ENCODE assay signal across 12 mouse cellular contexts in the genomic region with DNA sequence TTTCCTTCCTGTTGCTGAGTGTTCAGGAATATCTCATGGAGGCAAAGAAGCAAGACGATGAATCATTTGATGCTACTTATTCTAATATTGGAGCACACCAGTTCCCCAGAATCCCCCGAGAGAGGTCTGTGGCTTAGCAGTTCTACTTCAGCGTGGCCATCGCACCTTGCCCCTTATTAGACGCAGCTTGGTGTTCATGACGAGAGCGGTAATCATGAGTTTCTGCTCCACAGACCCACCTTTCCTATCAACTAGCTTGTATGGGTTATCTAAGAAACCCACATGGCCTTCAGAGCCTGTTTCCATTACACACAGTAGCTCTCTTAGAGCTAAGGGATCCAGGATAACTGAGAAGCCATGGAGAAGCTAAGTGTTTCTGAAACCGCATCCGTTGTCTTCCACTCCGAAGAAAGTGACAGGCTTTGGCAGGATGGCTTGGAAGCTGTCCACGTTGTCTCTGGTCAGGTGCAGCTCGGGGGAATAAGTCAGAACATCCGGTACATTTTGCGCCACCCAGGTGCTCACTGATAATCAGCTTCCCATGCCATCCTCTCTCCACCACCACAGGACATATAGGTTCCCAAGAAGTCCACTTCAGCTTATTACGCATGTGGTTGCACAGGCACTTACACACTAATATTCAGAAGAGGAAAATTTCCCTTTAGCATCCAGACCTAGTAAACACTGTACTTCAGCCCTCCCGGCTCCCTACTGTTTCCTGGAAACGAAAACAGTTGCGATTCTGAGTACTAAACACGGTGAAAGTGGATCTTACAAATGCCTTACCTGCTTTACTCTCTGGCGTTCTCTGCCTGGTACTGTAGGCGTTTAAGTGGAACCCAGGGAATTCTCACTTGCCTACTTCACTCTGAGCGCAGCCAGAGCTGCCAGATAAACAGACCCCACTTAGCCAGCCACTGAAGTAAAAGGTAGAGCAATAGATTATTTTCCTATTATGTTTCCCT. TPM values are rescaled to one million over a fixed set of nuclear protein-coding genes. Genes with fewer than 3 reads are reported as not detected.
DNase-seq lines count a peak whose midpoint lies in the region; ATAC-seq lines count a peak whose summit lies in the region.
"Had no signal": no experiment of that assay in that cellular context is flagged by ENCODE, and none has a peak within 500 bp of the region (broad histone marks: within the 10 kb centered on the region; RNA-seq: fewer than 3 reads in every experiment).

No protein-coding gene starts in this region.

- no peaks in the 10 kb centered on the region for H3K9me3 ChIP-seq in heart, embryonic 16.5 days (replicated peaks; ENCODE audit: control insufficient read depth, low read length)
- H3K9me3 ChIP-seq: hindbrain, embryonic 15.5 days; midbrain, embryonic 12.5 days had no signal

- no peak overlapping the region for H3K27ac ChIP-seq in heart, embryonic 16.5 days (ENCODE audit: low read length)
- H3K27ac ChIP-seq: hindbrain, embryonic 15.5 days; midbrain, embryonic 12.5 days had no signal

- H3K27me3 ChIP-seq in heart, embryonic 16.5 days (ENCODE audit: control insufficient read depth, insufficient read depth, low read length) = no peaks in the 10 kb centered on the region
- H3K27me3 ChIP-seq: hindbrain, embryonic 15.5 days; midbrain, embryonic 12.5 days had no signal

- 75% methylated on average over 22 of the region's 22 CpGs for WGBS in heart, embryonic 16.5 days

- no peak for ATAC-seq in heart, embryonic 16.5 days (replicated peaks; ENCODE audit: extremely low read depth, insufficient read depth, low FRiP score)

- no peak overlapping the region for H3K9ac ChIP-seq in heart, embryonic 16.5 days (ENCODE audit: low read length)
- H3K9ac ChIP-seq: hindbrain, embryonic 15.5 days; midbrain, embryonic 12.5 days had no signal

- no peak overlapping the region for H3K4me3 ChIP-seq in heart, embryonic 16.5 days (ENCODE audit: low read length)
- H3K4me3 ChIP-seq: hindbrain, embryonic 15.5 days; midbrain, embryonic 12.5 days had no signal

- H3K4me1 ChIP-seq in heart, embryonic 16.5 days (ENCODE audit: control insufficient read depth, insufficient read depth, low read length) = peaks cover 3% of the 10 kb centered on the region; the same call in 1 of the 2 replicates
- H3K4me1 ChIP-seq: hindbrain, embryonic 15.5 days; midbrain, embryonic 12.5 days had no signal

- 0 out of 2 replicates have a peak overlapping the region, but pooled peaks have one; percentile 8 for H3K4me2 ChIP-seq in heart, embryonic 16.5 days (ENCODE audit: low read depth, low read length)
- H3K4me2 ChIP-seq: hindbrain, embryonic 15.5 days; midbrain, embryonic 12.5 days had no signal

- no peak for DNase-seq in heart, postnatal 4 days
- DNase-seq in cerebellum, adult 11 months = peak; percentile 39
- DNase-seq in induced T-regulatory cell, adult 2 months (ENCODE audit: low read depth) = peak; percentile 76
- peak; percentile 36 for DNase-seq in naive thymus-derived CD4-positive, alpha-beta T cell, adult 2 months (ENCODE audit: low read depth)
- DNase-seq in testis, postnatal 10 days (ENCODE audit: low spot score) = no peak
- no peak for DNase-seq in right cerebral cortex, postnatal 4 days
- DNase-seq in lung, adult 18-20 months = no peak
- DNase-seq: B cell, adult 2 months; gastrocnemius, postnatal 14 days had no signal

- H3K36me3 ChIP-seq in heart, embryonic 16.5 days (ENCODE audit: control insufficient read depth, insufficient read depth) = no peaks in the 10 kb centered on the region
- H3K36me3 ChIP-seq: hindbrain, embryonic 15.5 days; midbrain, embryonic 12.5 days had no signal

RNA-seq across cellular contexts. Expression of a gene that starts 25.0 kb away (rescaled TPM):
- 76.3 and 93.0 TPM in 2 replicates for polyA plus RNA-seq in heart, embryonic 16.5 days (2015; fragmentation: Nextera tagmentation; extraction: Ambion mirVana)
- total RNA-seq in heart, postnatal 4 days (2021) = 10 to 100 TPM; 57.3 to 58.4 TPM

Comparison
In these comparisons a context has a peak if more than half of its experiments do, and no peak if none do; other contexts are left out.
1. DNase-seq: peak in cerebellum, adult 11 months (single experiment), induced T-regulatory cell, adult 2 months (single experiment) and naive thymus-derived CD4-positive, alpha-beta T cell, adult 2 months (single experiment); none in heart, postnatal 4 days (single experiment), testis, postnatal 10 days (single experiment), right cerebral cortex, postnatal 4 days (single experiment) and lung, adult 18-20 months (0 of 2).